Mouse (Mus musculus) frontal cortex, adult (tissue): ENCODE data around the gene Oas2.
A peak's percentile ranks its signal among the peaks of the same experiment; 100 is the strongest.

Experiments
- ATAC-seq: cut with Nextera tagmentation; 2 replicates; pipeline ENCODE4 v1.9.2; 2017; ENCODE audit warnings: mild to moderate bottlenecking, moderate library complexity, mixed read lengths; ENCODE audit not compliant: low TSS enrichment

Oas2 gene

DNA sequence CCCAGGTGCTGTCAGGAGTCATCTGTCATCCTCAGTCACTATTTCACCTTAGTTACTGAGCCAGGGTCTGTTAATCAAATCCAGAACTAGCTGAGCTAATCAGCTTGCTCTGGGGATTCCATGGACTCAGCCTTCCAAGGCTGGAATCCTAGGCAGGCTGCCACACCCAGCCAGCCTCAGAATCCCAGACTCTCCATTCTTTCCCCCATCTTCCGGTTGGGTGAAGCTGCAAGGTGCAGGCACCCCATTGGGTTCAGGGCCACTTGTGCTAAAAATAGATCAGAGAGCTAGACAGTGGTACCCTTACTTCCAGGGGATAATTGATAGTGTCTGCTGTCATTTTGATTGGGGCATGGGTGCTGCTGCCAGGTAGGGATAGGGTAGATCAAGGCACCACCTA lies 16.9 kb downstream of the Oas2 start:
- no peak for ATAC-seq

DNA sequence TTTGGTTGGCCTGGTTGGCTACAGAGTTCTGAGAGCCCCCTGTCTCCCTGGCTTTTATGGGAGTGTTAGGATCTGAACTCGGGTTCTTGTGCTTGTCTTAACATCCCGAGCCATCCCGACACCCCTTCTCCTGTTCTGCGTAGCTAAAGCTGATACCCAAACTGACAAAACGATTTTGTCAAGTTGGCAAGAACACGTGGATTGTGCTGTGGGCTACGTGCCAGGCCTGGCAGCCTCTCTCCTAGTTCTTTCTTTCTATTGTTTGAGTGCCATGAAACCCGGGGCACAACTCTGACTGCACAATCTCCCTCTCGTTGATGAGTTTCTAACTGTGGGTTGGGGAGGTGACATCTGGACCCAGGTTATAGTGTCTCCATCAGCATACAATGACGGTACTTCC lies 20.3 kb downstream of the Oas2 start:
- ATAC-seq, result no peak

DNA sequence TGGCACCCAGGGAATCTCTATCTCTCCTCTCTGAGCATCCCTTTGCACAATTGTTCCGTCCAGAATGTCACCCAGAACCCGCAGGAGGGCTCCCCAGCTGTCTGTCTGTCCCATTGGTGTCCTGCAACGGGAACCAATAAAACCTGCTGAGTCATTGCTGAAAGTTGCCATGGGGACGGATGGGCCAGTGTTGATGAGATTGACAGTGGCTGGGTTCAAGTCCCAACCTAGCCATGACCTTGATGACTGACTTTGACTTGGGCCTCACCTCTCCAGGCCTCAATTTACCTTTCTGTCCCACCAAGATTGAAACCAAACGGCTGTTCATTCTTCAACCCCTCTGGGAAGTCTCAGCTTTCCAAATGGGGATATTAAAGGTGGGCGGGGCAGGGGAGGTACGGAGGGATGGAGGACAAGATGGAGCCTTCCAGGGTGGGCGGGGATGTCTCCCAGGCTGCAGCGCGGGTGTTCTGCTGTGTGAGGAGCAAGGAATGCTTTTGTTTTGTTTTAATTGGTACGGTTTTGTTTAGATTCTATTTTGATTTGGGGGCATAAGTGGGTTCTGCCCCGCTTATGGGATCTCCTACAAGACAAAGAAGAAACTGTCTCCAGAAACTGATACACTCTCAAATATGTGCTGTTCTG lies 23.7 kb downstream of the Oas2 start:
- no peak for ATAC-seq

DNA sequence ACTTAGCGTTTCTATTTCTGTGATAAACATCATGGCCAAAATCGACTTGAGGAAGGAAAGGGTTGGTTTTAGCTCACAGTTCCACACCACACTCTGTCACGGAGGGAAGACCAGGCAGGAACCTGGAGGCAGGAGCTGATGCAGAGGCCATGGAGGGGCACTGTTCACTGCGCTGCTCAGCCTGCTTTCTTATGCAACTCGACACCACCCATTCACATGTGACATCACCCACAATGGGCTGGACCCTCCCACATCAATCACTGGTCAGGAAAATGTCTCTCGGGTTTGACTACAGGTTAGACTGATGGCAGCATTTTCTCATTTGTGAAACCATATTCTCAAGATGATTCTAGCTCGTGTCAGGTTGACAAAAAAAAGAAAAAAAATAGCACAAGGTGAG lies 28.6 kb downstream of the Oas2 start:
- no peak for ATAC-seq

DNA sequence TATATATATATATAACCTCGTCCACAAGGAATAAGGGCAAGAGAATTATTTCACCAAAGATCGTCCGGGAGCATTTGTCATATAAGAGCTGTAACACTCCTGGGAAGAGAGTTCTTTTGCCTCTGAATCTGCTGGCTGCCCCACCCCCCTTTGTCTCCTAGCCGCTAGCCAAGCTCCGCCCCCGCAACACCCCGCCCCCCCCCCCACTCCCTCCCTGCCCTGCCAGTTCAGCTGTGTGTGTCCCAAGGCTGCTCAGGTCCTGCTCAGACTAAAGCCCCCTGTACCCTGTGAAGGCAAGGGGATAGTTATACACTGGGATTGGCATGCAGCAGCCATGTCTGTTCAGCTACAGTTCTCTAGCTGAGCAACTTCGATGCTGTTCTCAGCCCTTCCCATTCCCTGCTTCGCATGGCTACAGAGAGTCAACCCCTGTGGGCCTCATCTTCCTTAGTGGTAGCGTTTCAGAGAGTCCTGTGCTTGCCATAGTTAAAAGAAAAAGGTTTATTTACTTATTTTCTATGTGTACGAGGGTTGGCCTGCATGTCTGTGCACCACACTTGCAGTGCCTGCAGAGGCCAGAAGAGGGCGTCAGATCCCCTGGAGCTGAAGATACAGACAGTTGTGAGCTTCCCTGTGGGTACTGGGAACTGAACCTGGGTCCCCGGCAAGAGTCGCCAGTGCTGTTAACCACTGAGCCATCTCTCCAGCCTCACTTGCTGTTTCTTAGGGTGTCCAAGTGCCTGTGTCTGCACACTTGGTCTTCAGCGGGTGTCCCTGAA lies 30.9 kb downstream of the Oas2 start:
- no peak for ATAC-seq

DNA sequence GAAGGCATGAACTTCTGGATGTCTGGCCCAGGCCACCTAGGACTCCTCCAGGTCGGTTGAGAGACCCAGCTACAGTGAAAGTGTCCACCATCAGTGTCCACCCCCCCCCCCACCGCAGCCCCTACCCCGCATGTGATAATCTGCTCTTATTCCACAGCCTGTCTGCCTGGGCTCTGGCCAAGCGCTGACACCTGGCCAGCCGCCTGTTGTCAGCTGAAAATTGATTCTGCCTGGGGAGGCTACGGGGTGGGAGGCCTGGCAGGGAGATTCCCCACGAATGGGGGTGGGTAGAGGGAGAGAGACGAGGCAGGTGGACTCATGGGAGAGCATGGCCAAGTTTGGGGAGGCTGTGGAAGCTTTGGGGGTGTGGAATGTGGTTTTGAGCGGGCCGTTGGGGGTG lies 32.5 kb downstream of the Oas2 start:
- ATAC-seq, result no peak

DNA sequence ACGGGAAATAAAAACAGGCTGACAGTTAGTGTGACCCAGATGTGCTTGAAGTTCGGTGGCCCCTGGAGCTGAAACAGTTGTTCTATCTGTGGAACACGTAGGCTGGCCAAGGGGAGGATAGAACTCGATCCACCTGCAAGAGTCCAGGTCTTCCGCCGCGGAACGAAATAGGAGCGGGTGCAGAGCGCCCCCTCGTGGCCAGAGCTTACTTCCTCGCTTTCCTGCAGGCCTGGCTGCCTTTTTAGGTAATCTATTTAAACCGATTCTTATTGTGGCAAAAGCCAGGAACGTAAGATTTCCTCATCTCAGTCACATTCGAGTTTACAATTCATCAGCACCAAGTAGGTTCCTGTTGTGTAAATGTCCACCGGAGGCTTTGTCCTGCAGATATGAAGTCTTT lies 35.3 kb downstream of the Oas2 start:
- ATAC-seq, result peak; percentile 48; the same call in 1 of the 2 replicates

DNA sequence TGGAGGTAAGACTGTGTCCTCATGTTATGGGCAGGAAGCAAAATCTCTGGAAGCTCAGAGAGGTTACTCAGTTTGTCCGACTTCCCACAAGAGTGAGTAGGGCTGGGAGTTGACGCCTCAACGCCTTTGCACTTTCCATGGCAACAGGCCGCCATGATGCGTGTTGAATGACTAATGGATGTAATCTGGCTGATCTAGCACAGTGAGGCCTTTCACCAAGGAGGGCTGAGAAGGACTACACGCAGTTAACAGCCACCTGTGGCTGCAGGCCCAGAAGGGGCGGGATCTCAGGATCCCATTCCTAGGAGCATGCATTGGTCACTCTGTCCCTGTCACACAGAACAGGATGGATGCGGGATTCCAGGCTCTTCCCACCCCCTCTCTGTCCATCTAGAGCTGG lies 36.9 kb downstream of the Oas2 start:
- ATAC-seq, result no peak

DNA sequence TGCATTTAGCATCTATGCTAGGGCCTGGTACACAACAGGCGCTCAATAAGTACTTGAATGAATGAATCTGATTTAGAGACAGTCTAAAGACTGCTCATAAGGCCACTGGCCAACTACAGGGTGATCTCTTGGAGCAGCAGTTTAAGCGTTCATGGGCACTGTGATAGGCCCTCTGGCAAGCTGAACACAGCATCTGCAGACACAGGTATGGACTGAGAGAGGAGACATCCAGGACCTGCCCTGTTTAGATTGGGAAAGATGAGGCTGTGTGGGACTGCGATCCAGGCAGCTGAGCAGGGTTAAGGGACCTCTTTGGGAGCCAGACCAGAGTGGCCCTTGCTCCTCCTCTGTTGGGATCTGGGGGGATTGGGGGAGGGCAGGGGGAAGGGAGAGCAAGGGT lies 37.8 kb downstream of the Oas2 start, which contains the start of gene Dtx1:
TSS of gene Dtx1 (minus strand) at position 101 of the 400 bp plus-strand sequence.
- no peak for ATAC-seq

DNA sequence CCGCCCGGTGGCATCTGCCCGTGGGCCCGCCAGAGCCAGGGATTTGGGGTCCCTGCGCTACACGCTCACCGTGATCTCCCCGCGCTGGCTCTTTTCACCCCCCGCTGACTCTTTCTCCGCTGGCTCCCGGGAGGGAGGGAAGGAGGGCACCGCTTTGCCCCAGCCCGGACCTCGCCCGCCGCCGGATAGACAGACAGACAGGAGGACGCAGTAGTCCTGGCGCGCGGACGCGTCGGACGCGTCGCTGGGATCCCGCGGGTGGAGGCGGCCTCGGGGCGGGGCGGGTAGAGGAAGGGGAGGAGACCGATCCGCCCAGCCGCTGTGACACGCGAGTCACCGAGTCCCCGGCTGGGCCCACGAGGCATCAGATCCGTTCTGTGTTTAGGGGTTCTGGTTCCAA lies 38.2 kb downstream of the Oas2 start:
- ATAC-seq, result peak; percentile 72

DNA sequence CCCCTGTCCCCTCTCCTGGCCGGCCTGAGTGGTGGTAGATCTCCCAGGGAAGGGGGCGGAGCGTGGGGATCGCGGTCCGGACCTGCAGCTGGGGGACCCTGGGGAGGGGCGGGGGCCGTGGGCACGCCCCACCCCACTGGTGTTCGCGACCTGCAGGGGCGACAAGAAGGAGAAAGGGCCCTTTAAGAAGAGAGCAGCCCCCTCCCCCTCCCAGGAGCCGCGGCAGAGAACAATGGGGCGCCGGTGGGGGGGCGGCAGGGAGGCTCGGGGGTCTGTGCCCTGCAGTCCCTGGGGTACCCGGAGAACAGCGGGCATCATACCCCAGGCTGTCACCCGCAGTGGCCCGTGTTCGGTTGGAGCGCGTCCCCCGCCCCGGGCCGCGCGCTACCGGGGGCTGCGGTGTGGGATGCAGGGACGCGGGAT lies 38.8 kb downstream of the Oas2 start:
- peak; percentile 7; the same call in 1 of the 2 replicates for ATAC-seq

DNA sequence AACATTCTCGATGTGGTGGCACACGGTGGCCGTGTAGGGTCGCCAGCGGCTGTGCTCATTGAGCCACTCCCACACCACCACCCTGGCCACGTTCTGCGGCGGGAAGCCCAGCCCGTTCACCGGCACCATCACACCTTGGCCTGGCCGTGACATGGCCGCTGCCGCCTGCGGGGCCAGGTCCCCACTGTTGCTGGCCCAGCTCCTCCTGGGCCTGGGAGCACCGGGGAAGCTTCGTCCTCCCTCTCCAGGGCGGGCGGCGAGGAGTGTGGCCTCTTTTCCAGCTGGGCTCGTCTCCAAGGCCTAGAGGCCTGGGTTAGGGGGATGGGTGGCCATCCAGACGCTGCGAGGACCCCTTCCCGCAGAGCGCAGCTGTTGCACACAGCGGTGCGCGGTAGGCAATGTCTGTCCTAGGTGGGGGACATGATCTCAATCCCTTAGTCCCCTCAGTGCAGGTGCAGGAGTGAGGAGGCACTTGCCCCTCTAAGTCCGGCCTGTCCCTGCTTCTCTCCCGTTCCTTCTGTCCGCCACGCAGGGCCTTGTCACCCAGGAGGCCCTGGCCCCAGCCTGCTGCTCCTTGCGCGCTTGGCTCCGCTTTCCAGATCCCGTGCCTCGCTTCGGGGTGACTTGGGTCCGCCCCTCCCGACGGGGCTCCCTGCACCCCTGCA lies 39.4 kb downstream of the Oas2 start:
- ATAC-seq, result 0 out of 2 replicates have a peak, but pooled peaks have one; percentile 25

DNA sequence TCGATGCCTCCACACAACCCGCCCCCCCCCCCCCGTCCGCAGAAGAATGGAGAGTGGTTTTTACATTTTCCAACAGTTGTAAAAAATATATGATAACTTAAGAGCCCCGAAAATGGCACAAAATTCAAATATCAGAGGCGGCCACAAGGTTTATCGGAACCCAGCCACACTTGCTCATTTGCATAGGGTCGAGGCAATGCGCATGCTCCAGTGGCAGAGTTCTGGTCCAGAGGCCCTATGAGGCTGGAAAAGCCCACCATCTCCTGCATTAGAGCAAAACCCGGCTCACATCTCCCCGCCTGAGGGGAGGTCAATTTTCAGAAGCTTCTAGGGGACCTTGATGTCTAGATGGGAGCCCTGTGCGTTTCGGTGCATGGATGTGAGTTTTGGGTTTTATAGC lies 42.7 kb downstream of the Oas2 start:
- no peak for ATAC-seq

DNA sequence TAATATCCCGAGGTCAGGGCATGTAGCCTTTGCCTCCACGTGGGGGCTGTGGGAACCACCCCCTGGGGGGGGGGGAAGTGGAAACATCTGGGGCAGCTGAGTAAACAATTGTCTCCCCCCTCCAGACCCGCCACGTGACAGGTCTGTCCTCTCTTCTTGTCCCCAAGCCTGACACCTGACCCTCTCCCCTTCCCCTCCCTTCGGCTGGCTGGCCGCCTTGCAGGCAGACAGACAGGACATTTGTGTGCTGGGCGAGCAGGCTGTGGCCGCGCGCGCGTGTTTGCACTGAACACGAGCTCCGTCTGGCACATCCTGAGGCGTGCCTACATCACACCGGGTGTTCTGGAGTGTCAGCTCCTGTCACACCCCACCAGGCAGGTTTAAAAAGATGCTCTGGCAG lies 43.1 kb downstream of the Oas2 start:
- ATAC-seq, result no peak

DNA sequence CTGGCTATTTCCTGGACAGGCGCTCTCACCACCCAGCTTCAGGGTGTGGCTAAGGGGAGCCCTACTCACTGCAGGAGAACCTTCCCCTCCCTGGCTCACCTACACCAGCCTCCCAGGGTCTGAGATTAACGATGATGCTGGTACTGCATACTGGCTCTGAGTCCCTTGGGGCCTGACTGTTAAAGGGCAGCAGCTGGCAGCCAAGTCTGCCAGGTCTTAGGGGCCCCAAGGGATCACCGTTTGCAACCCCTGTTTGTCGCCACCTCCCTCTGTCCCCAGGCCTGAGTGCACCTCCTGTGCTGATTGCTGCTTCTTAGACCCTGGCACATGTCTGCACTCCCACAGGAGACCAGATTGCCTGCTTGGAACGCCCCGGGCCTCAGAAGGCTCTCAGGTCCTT lies 45.2 kb downstream of the Oas2 start:
- ATAC-seq, result no peak

DNA sequence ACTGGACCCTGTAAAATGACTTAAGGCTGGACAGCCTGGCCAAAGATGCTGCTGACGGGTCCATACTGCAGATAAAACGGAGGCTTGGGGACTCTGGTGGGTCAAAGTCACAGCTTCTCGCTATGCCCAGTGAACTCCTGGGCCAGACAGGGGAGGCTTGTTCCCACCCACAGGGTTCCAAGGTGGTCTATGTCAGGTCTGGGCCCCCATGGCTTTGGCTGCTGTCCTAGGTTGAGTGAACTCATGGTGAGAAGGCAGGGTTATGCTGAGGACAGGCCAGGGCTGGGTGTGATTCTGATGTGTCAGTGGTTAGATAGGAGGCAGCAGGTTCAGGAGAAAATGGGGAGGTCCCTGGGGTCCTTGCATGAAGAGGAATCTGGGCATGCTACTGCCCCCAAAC lies 46.0 kb downstream of the Oas2 start:
- ATAC-seq, result no peak

DNA sequence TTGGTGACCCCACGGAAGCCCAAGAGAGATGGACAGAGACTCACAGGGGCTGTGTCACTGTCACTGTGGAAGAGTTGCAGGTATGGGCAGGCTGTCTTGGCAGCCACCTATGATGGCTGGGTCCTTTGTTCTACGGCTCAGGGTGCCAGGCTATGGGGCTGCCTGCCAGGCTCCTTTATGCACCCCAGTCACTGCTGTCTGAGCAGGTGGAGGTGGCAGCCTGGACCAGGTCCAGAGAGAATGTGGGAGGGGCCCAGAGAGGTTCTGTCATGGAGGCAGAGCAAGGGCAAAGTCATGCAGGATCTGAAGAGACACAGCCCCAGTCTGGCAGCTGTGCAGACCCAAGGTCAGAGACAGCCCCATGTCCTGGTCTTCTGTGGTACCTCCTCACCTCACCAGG lies 46.7 kb downstream of the Oas2 start:
- no peak for ATAC-seq

DNA sequence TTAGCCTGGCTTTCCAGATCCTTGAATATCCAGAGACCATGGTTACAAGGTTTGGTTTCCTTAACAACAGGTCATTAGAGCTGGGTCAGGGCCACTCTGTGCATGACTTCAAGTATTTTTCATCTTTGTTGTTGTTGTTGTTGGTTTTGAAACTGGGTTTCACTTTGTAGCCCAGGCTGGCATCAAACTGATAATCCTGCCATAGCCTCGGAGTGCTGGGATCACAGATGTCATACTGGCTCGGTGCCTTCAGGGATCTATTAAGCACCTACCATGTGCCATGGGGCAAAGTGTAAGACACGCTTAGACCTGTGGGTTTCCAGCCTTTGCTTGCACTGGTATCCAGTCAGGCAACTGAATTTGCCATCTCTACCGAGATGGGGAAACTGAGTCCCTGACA lies 47.2 kb downstream of the Oas2 start:
- ATAC-seq, result no peak

DNA sequence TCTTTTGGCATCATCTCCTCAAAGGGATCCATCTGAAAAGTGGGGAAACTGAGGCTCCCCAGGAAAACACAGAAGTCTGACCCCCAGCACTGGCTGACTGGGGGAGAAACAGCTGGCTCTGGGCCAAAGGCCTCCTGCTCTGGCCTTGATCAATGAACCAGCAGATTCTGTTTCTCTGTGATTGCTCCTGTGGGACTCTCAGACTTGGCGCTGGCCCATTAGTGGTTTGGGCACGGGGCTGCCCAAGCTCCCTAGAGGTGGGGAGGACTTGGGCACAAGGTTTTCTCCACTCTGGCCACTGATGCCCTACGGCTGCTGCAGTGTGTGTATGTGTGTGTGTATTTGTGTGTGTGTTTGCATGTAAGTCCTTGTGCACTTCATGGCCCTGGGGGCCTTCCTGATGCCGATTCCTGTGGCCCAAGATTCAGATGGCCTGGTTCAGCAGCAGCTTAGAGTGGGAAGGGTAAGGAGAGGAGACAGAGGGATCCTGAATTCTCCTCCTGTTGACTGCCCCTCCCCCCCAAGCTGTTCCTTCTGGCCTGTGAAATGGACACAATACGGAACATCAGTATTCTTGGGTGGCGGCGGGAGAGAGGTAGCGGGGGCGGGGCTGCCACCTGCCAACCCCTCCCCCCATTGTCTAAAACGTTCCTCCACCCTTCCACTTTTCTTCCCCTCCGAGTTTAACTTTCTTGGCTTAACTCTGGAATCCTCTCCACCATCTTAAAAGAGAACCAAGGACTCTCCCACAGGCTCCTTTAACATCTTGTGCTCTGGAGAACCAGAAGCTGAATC lies 48.5 kb downstream of the Oas2 start:
- no peak for ATAC-seq

DNA sequence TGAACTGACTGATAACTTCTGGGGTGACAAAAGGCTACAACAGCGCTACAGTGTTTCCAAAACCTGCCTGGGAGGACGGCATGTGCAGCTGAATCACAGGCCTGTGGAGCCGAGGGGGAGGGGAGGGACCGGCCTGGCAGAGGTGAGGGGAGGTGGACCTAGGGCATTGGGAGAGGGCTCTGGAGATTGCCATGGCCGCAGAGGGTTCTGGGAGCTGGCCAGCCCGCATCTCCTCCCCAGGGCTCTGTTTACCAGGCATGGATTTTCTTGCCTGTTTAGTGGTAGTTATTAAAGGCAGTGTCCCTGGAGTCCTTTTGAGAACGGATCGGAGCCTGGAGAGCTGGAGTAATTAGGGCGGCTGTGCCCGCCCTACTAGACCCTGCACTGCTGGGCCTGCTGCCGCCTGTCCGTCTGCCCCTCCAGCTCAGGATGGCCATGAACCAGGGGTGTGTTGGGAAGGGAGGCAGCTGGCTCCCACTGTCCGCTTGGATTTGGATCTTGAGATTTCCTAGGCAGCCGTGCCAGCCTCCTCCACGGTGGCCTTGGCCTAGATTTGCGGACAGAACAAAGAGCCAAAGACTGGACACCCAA lies 50.8 kb downstream of the Oas2 start:
- ATAC-seq, result peak; percentile 43

DNA sequence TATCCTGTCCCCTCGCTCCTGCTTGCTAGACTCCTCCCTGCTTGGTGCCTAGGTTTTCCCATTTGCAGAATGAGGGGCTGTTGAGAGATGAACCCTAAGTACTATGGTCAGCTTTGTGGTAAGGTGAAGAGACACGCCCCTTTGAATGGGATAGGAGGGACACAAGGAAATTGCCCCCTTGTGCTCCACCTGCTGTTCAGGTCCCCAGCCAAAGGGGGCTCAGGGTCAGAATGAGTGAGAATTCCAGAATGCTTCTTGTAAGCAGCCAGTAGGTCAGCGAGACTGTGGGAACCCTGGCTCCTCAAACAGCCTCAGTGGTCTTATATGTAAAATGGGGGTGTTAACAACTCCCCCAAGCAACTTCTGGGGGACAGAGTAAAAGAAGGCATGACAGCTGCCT lies 51.5 kb downstream of the Oas2 start:
- ATAC-seq, result no peak

DNA sequence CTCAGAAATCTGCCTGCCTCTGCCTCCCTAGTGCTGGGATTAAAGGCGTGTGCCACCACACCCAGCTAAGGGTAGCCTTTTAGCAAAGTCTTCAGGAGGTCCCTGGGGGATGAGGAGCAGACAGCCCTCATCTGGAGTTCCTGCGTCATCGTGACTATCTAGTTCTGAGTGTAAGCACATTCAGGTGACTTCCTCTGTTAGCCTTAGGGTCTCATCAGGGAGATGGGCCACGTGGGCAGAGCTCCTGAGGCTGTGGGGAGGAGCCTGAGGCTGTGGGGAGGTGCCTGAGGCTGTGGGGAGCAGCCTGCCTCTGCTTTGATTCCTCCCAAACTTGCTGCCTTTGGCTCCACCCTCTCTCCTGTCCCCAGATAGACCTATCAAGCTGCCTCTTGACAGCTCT lies 52.8 kb downstream of the Oas2 start:
- no peak for ATAC-seq
